Mouse (Mus musculus) embryonic facial prominence, embryonic 14.5 days (tissue): ENCODE results near the gene Nipsnap3b. TPM values are rescaled to one million over a fixed set of nuclear protein-coding genes. Genes with fewer than 3 reads are reported as not detected.

Experiments used
- ATAC-seq: fragments of 200-750 bp; cut with Nextera tagmentation; 2 replicates; pipeline ENCODE4 v1.8.0; 2017; ENCODE audit warnings: low read depth, moderate number of reproducible peaks, moderate TSS enrichment
- DNase-seq: peaks from one replicate; pipeline ENCODE4 v3.0.0-alpha.2; 2015; ENCODE audit warnings: low spot score
- H3K27ac ChIP-seq: fragments of 300-500 bp; sonication (generic); replicated peaks from 2 replicates; pipeline ENCODE4 v1.5.1; 2014; ENCODE audit warnings: low read depth, mild to moderate bottlenecking, low read length, moderate library complexity
- H3K27me3 ChIP-seq: fragments of 300-500 bp; sonication (generic); replicated peaks from 2 replicates; pipeline ENCODE4 v1.6.1; 2014; ENCODE audit warnings: low read length; ENCODE audit not compliant: control insufficient read depth, insufficient read depth
- H3K36me3 ChIP-seq: fragments of 300-500 bp; sonication (generic); 2 replicates; pipeline ENCODE4 v1.6.1; 2014; ENCODE audit warnings: low read length, mixed read lengths; ENCODE audit not compliant: control insufficient read depth, insufficient read depth
- H3K4me1 ChIP-seq: fragments of 300-500 bp; sonication (generic); 2 replicates; pipeline ENCODE4 v1.6.1; 2014; ENCODE audit warnings: antibody characterized with exemption, low read length; ENCODE audit not compliant: control insufficient read depth, insufficient read depth
- H3K4me2 ChIP-seq: fragments of 300-500 bp; sonication (generic); 2 replicates; pipeline ENCODE4 v1.6.1; 2014; ENCODE audit warnings: low read depth, mild to moderate bottlenecking, low read length, moderate library complexity, mixed read lengths
- H3K4me3 ChIP-seq: fragments of 300-500 bp; sonication (generic); 2 replicates; pipeline ENCODE4 v1.5.1; 2014; ENCODE audit warnings: low read depth, mild to moderate bottlenecking, low read length
- H3K9ac ChIP-seq: fragments of 300-500 bp; sonication (generic); 2 replicates; pipeline ENCODE4 v1.6.1; 2014; ENCODE audit warnings: low read depth, mild to moderate bottlenecking, low read length, moderate library complexity, mixed read lengths
- H3K9me3 ChIP-seq: fragments of 300-500 bp; sonication (generic); 2 replicates; pipeline ENCODE4 v1.6.1; 2016; ENCODE audit warnings: low read length; ENCODE audit not compliant: control insufficient read depth
- WGBS: fragments of 180-500 bp; shearing (Covaris S2); extraction: QIAGEN DNeasy Blood & Tissue Kit; methylation state at CpG from one replicate; pipeline ENCODE4 v1.1.7; 2014; 5-methylcytosine and 5-hydroxymethylcytosine counted together
- polyA plus RNA-seq: library from polyadenylated mRNA; unstranded; fragments of >200 nt; fragmentation: Nextera tagmentation; extraction: Ambion mirVana; gene quantifications from 2 replicates; pipeline ENCODE4 v1.2.1, GENCODE M21; 2014

The Nipsnap3b gene
- polyA plus RNA-seq, 1 experiment from 2014 or later = 59.4 TPM

GRCm38 (mm10) chr4:53045807-53046206 is 34.1 kb downstream of the Nipsnap3b start:
- Histone ChIP-seq H3K4me1 (no peaks in the 10 kb centered on the region), H3K27ac (no peak overlapping the region), H3K9ac (no peak overlapping the region), H3K4me3 (no peak overlapping the region), H3K27me3 (no peaks in the 10 kb centered on the region), H3K9me3 (no peaks in the 10 kb centered on the region), H3K4me2 (no peak overlapping the region), H3K36me3 (peaks cover 73% of the 10 kb centered on the region)
- ATAC-seq (no peak), DNase-seq (no peak)
- 83% methylated on average over 7 of the region's 7 CpGs for WGBS

GRCm38 (mm10) chr4:53046238-53047022 is 34.8 kb downstream of the Nipsnap3b start:
- Histone ChIP-seq H3K4me2 (no peak overlapping the region), H3K9ac (no peak overlapping the region), H3K27me3 (no peaks in the 10 kb centered on the region), H3K4me3 (no peak overlapping the region), H3K36me3 (peaks cover 73% of the 10 kb centered on the region), H3K27ac (no peak overlapping the region), H3K4me1 (no peaks in the 10 kb centered on the region), H3K9me3 (no peaks in the 10 kb centered on the region)
- ATAC-seq = no peak
- WGBS = 76% methylated on average over 9 of the region's 9 CpGs
- no peak for DNase-seq

GRCm38 (mm10) chr4:53062301-53063008 is 50.8 kb downstream of the Nipsnap3b start:
- 75% methylated on average over 7 of the region's 7 CpGs for WGBS
- H3K9ac ChIP-seq = no peak overlapping the region
- no peaks in the 10 kb centered on the region for H3K9me3 ChIP-seq
- ATAC-seq = no peak
- H3K4me1 ChIP-seq = no peaks in the 10 kb centered on the region
- H3K4me3 ChIP-seq = no peak overlapping the region
- H3K36me3 ChIP-seq = peaks cover 85% of the 10 kb centered on the region
- no peak for DNase-seq
- H3K27ac ChIP-seq = no peak overlapping the region
- H3K27me3 ChIP-seq = no peaks in the 10 kb centered on the region
- H3K4me2 ChIP-seq = no peak overlapping the region

Other genes with a start within 250 kb of the Nipsnap3b start
- not detected in 2 replicates for gene Olfr275, start 197.3 kb upstream of the Nipsnap3b start, polyA plus RNA-seq
- gene Olfr273, start 152.6 kb upstream of the Nipsnap3b start, polyA plus RNA-seq = not detected in 2 replicates
- not detected in 2 replicates for gene Olfr272, start 92.7 kb upstream of the Nipsnap3b start, polyA plus RNA-seq
- not detected in 2 replicates for gene Olfr270, start 47.3 kb upstream of the Nipsnap3b start, polyA plus RNA-seq
- gene Nipsnap3a, start 22.6 kb upstream of the Nipsnap3b start, polyA plus RNA-seq = 0.24 TPM in 1 of 2 replicates, not detected in the other
- 13.7 and 16.4 TPM in 2 replicates for gene Abca1, start 148.0 kb downstream of the Nipsnap3b start, polyA plus RNA-seq